Mouse (Mus musculus): ENCODE data around the gene Gm20736.
"Not testable (repeated sequence)": the region's sequence is repeated elsewhere in the genome, so short reads cannot be mapped to it uniquely, and the experiment has no call there.

Gm20736 gene

DNA sequence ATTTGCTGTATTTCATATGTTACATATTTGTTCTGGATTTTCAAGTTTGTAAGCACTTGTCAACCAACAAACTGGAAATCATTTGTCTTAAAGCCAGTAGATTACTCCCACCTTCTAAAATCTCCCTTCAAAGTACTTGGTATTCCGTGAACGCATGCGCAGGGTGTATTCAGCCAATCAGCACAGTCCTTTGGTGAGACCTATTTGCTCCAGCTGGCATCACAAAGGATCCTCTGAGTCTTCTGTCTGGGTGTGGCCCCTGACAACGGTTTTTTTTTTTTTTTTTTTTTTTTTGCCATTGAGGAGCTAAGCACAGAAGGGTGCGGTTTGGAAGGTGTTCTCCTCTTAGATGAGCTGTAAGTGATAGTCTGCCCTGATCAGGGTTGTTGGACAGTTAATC is at the start of gene Gm20736:
TSS of gene Gm20736 (plus strand) at position 301 of the 400 bp plus-strand sequence.
- DNase-seq (ENCODE audit: low spot score), result not testable (repeated sequence)

Measured in yolk sac, embryonic 10.5 days (tissue).